Mouse (Mus musculus): ENCODE measurements around the gene Poll.

GRCm38 (mm10) chr19:45549128-45549915, 11.0 kb downstream of the Poll start:
- TF ChIP-seq GATA1 (IDR thresholded peaks at IDR 0.05; ENCODE audit: borderline replicate concordance, low read length) (no peak), FLI1 (IDR thresholded peaks at IDR 0.05; ENCODE audit: low read length) (no peak)
